Mouse (Mus musculus): ENCODE results near the gene Arhgef33.
"Not testable (repeated sequence)": the region's sequence is repeated elsewhere in the genome, so short reads cannot be mapped to it uniquely, and the experiment has no call there.

Gene Arhgef33

GRCm38 (mm10) chr17:80307251-80307650 is at the start of gene Arhgef33:
Arhgef33 (plus strand) TSS chr17:80307407.
- DNase-seq = no peak

DNA sequence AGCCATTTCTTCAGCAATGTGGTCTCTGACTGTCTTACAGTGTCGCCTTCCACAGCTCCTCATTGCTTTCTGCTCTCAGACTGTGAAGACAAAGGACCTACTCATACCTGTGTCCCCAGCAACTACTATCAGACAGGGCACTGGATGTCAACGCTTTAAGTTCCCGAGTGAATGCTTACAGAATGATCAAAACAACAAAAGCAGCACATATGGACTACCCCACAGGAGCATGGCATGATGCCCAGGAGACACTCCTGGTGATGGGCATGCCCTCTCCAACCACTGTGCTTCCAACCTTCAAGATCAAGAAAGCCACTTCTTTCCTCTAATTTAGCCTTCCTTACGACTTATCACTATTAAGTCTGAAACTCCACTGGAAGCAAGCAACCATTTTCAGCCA is 40.1 kb upstream of the Arhgef33 start:
- DNase-seq = peak; percentile 61 to 80

GRCm38 (mm10) chr17:80268151-80268550 is 39.1 kb upstream of the Arhgef33 start:
- no peak for DNase-seq

GRCm38 (mm10) chr17:80270622-80271021 is 36.6 kb upstream of the Arhgef33 start:
- DNase-seq = not testable (repeated sequence)

DNA sequence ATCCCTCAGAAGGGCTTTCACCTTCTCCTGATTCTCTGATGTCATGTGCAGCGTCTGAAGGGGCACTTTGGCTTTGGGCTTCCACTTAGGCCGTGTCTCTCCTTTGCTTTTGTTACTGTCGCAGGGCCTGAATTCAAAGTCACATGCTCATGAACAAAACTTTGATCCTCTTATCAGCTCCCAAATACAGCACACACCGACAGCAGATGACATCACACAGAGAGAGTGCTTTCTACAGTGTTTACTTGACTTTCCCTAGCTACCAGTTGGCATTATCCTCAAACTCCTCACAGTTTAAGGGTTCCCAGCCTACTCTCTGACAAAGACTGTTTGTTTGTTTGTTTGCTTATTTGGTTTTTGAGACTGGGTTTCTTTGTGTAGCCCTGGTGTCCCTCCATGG is 29.0 kb upstream of the Arhgef33 start:
- no peak for DNase-seq

DNA sequence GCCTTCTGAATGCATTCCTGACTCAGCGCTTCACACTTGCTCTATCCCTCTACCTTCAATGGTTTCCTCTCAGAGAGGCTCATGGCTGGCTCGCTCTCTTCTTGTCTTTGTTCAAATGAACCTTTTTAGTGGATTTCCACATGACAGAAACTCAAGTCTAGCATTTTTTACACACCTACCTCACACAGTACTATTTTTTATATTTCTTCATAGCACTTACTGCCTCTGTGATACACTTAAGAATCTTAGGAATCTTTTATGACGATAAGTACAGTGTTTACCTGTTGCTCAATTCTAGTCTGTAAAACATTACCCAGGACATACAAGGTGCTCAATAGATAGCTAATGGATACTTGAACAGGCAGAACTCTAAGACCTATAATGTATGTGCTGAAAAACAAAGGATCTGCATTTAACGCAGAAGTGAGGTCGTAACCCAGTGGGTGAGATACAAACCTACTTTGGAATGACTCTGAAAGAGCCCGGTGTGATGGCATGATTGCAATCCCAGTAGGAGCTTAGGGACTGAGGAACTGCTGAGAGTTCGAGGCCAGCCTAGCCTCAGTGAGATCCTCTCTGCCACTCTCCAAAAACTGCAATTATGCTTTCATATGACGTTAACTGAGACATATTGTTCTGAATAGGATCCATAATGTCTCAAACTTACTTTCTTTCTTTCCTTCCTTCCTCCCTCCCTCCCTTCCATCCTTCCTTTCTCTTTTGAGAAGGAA is 27.7 kb upstream of the Arhgef33 start:
- no peak for DNase-seq

- DNase-seq = no peak
Observed at GRCm38 (mm10) chr17:80284446-80284845, 22.8 kb upstream of the Arhgef33 start.

GRCm38 (mm10) chr17:80288012-80288411 is 19.2 kb upstream of the Arhgef33 start:
- DNase-seq = no peak

DNA sequence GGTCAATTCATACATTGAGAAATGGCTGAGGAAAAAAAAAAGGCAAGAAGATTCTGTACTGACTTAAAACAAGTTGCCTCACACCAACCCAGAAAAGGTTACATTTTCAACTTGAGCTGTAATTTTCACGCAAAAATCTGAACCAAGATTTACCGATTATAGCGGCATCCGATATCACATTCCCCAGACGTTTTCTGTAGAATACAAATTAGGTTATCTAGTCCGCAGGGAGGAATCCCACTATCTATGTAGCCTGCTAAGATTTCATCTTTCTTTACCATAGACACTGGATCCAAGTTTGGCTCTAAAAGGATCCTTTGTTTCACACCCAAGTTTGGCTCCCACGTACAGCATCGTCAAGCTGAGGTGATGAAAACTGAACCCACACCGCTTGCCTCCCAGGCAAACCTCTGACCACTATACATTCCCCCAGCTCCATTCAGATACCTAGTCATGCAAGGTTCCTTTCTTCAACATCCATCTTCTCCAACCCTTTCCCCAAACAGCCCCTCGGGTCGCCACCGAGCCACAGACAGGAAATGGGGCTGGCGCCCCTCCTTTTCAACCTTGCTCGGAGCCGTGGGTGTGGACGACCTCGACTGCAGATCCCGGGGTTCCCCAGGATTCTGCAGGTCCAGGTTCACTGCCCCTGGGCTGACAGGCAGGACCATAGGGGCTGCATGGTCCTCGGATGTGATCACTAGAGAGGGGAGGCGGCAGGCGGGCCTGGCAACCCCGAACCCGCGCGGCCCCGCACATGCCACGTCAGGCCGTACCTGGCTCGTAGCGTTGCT is 17.7 kb upstream of the Arhgef33 start:
- DNase-seq = no peak

DNA sequence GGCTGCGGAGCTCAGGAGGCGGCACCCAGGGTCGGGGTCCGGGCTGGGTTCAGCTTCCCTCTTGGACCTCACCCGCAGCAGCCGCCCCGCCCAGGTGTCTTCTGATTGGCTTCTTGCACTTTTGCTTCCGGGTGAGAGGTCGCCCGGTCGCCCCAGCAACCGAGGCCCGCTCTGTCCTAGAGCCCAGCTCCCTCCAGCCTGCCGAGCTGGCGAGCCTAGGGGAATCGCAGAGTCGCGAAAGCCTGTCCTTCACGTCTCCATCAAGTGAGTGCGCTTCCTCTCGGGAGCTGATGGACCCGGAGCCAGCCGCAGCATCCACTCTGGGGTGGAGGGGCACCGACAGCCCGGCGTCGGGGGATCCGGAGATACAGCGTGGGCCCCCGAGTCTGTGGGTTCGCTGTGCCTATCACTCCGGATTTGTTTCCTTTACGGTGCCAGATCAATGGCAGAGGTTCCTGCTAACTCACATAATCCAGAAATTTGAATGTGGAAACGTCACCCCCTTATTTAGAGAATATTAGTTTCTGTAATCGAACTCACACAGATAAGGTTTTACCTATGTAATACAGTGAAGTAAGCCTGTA is 17.0 kb upstream of the Arhgef33 start, which contains the start of the genes Morn2 and Dhx57:
Gene Morn2, plus strand, starts transcription at position 130 of the 584 bp plus-strand sequence.
Gene Dhx57, minus strand, starts transcription at position 403 of the 584 bp plus-strand sequence.
- peak; percentile 98 to 99 for DNase-seq

DNA sequence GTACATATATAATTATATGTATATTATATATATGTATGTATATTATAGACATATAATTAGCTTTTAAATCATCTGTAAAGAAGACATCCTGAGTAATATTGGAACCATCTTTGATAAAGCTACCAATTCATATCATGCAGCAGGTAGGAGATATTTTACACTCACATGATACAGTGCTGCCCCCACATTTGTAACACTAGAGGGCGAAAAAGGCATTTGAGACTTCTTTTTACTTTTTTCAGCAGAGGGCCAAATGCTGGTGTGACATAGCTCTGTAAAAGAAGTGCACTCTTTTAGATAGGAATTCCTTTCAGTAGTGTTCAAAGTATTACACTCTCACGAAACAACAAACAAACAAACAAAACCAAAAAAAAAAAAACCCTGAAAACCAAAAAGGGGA is 16.1 kb upstream of the Arhgef33 start:
- DNase-seq = peak in 1 of 2 experiments; percentile 49

DNA sequence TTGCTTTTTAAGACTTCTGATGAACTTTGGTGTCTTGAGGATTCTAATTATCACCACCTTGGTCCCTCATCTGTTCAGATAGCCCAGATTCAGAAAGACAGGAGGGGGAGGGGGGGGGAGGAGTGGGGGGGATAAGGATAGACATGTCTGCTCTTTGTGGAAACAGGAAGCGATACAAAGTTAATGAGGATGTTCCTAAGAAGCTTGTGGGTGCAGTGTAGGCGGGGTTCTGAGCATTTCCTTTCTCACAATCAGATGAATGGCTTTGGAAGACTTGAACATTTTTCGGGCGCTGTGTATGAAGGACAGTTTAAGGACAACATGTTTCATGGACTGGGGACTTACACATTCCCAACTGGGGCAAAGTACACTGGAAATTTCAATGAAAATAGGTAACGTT is 11.9 kb upstream of the Arhgef33 start:
- DNase-seq = no peak

DNA sequence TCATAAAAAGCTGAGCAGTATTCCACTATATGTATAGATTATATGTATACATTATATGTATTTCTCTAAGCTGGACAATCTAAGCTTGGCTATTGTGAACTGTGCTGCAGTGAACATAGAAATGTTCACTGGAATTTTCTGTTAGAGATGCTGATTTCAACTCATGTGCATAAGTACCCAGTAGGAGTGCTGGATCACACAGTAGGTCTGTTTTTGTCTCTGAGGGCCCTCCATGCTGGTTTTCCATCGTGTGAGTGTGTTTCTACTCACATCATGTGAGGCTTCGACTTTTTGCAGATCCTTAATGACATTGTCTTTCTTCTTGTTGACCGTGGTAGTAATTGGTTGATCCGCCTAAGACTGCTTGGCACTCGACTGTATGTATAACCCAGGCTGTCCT is 8.4 kb upstream of the Arhgef33 start:
- no peak for DNase-seq

GRCm38 (mm10) chr17:80311761-80312160 is 4.6 kb downstream of the Arhgef33 start:
- DNase-seq = no peak

- no peak for DNase-seq
Observed at GRCm38 (mm10) chr17:80312405-80312804, 5.2 kb downstream of the Arhgef33 start.

DNA sequence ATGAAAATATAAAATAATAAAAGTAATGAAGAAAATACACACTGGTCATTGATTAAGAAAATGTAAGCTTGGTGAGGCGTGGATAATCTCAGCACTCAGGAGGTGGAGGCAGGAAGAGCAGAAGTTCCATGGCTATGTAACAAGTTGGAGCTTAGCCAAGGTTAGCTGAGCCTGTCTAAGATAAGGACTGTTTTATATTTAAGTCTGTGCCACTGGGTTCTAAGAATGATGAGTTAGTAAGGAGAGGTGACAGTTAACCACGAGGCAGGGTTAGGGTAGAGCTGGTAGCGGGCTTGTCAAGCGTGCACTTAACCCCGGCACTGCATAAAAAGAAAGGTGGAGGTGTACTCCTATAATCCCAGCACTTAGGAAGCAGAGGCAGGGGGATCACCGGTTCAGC is 15.0 kb downstream of the Arhgef33 start:
- no peak for DNase-seq

GRCm38 (mm10) chr17:80323015-80323414 is 15.8 kb downstream of the Arhgef33 start:
- DNase-seq = no peak

DNA sequence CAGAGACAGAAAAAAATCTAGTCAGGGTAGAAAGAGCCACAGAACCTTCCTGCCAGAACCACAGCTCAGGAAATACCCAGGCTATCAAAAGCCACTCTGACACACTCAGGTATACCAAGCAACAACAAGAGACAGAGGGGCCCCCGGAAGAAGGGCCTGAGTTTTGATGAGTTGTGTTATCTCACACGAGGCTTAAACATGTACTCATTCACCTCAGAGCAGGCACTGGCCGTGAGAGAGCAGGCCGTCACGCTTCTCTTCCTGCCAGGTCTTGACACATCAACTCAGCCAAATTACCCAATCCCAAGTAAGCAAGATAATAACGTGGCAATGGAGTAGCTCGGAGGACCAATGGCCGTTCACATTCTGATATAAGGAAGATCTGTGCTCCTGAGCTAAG is 16.5 kb downstream of the Arhgef33 start:
- DNase-seq = no peak

DNA sequence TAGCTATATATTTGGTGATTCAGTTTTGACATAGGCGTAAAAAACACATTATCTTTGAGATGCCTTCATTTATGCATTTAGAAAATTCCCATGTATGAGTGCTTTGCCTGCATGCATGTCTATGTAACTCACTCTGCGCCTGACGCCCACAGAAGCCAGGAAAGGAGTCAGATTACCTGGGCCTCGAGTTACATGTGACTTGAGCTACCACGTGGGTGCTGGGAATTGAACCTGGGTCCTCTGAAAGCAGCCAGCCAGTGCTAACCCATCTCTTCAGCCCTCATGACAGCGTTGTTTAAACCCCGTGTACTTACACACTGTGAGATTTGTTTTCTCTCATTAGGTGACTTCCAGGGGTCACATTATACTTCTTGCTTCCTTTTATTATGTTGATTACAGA is 17.3 kb downstream of the Arhgef33 start:
- DNase-seq = no peak

DNA sequence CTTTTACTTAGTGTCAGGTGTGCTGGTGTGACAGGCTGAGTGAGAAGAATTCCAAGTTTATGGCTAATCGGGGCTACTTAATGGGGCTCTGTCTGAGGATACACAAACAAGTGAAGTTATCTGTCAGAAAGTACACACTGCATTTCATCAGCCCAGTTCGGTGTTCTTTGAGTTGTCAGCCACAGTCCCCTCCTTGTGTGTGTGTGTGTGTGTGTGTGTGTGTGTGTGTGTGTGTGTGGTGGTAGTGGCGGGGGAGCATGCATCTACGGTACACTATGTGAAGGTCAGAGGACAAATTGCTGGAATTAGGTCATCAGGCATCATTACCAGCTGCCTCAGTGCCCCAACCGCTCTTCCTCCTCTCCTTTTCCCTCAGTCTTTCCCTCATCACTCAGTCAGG is 18.2 kb downstream of the Arhgef33 start:
- no peak for DNase-seq

DNA sequence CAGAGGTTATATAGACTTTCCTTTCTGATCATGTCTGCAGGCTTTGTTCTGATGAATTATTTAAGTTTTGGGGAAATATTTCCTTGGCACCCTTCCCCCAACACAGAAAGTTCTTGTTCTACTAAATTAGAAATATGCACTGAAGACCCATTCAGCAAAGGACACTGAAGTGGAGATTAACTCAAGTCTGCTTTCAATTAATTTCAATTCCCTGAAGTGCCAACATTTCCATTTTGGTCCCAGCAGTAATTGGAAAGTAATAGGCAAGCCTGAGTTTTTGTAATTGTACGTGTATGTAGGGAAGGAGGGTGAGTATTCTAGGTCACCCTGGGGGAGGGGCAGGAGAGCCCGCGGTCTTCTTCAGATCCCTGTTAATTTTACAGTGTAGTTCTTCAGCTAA is 19.2 kb downstream of the Arhgef33 start:
- no peak for DNase-seq

- DNase-seq = no peak
Observed at GRCm38 (mm10) chr17:80332386-80332785, 25.2 kb downstream of the Arhgef33 start.

GRCm38 (mm10) chr17:80345277-80345676 is 38.1 kb downstream of the Arhgef33 start:
- DNase-seq = no peak
